ENCODE assay signal across 8 mouse cellular contexts in genomic region chr15:31224806-31225642, GRCm38 (mm10). TPM values are rescaled to one million over a fixed set of nuclear protein-coding genes. Genes with fewer than 3 reads are reported as not detected.
DNase-seq lines count a peak whose midpoint lies in the region; ATAC-seq and TF ChIP-seq lines count a peak whose summit lies in the region.

No protein-coding gene starts in this region.

- TF ChIP-seq EP300 in CH12.LX (IDR thresholded peaks at IDR 0.05; ENCODE audit: low read length): no peak

- peak overlapping the region; percentile 39 for H3K4me2 ChIP-seq in CH12.LX (ENCODE audit: insufficient read depth, low read depth, poor library complexity, severe bottlenecking)
- peak overlapping the region; percentile 70 for H3K4me2 ChIP-seq in embryonic facial prominence, embryonic 13.5 days

- H3K9ac ChIP-seq in CH12.LX (ENCODE audit: insufficient read depth, low read depth): peak overlapping the region; percentile 81
- H3K9ac ChIP-seq in embryonic facial prominence, embryonic 13.5 days: peak overlapping the region; percentile 93

- peak; percentile 66 for DNase-seq in 416B (ENCODE audit: low read depth)
- peak; percentile 36 for DNase-seq in CH12.LX (ENCODE audit: extremely low read depth)
- DNase-seq in induced T-regulatory cell, adult 2 months (ENCODE audit: low read depth): peak; percentile 59
- peak; percentile 42 to 43 for DNase-seq in lung, adult 18-20 months
- no peak for DNase-seq in ovary, postnatal 36 days (ENCODE audit: low spot score)
- DNase-seq in layer of hippocampus, postnatal 14 days (ENCODE audit: low spot score in 2 of 2): no peak

- peaks cover 0 to 25% of the 10 kb centered on the region in 2 experiments for H3K36me3 ChIP-seq in CH12.LX (replicated peaks in 1 of 2; ENCODE audit: control insufficient read depth in 1 of 2, insufficient read depth in 1 of 2, low read length in 1 of 2)
- H3K36me3 ChIP-seq in embryonic facial prominence, embryonic 13.5 days: no peaks in the 10 kb centered on the region

- TF ChIP-seq CTCF in CH12.LX (conservative IDR thresholded peaks at IDR 0.05 in 1 of 2, IDR thresholded peaks at IDR 0.05 in 1 of 2; ENCODE audit: low read depth in 2 of 2, low read length in 2 of 2): no peak

- H3K27ac ChIP-seq in CH12.LX (ENCODE audit: insufficient read depth, low read depth): no peak overlapping the region
- peak overlapping the region; percentile 84 for H3K27ac ChIP-seq in embryonic facial prominence, embryonic 13.5 days

- H3K27me3 ChIP-seq in CH12.LX (replicated peaks): no peaks in the 10 kb centered on the region
- H3K27me3 ChIP-seq in embryonic facial prominence, embryonic 13.5 days: no peaks in the 10 kb centered on the region

- TF ChIP-seq RAD21 in CH12.LX (IDR thresholded peaks at IDR 0.05; ENCODE audit: low read depth, low read length): no peak

- in situ Hi-C loops in CH12.LX (cut with MboI; ENCODE audit: low pct_ligation_motif_present, low pct_unique_long_range_greater_than_20kb, low sequenced_read_pairs): no loop called here

- H3K4me1 ChIP-seq in CH12.LX (ENCODE audit: control insufficient read depth in 1 of 2, insufficient read depth in 2 of 2): peaks cover 0 to 36% of the 10 kb centered on the region in 2 experiments; a peak in 2 of 4 replicates
- peaks cover 18% of the 10 kb centered on the region for H3K4me1 ChIP-seq in embryonic facial prominence, embryonic 13.5 days

- no peaks in the 10 kb centered on the region for H3K9me3 ChIP-seq in CH12.LX (replicated peaks; ENCODE audit: low read length)
- H3K9me3 ChIP-seq in embryonic facial prominence, embryonic 13.5 days: no peaks in the 10 kb centered on the region

- ATAC-seq in embryonic facial prominence, embryonic 13.5 days (ENCODE audit: insufficient number of reproducible peaks, insufficient read depth, low FRiP score, low TSS enrichment, low read depth): no peak
- ATAC-seq in neutrophil, adult 5-6 weeks (ENCODE audit: extremely low read depth, insufficient number of reproducible peaks, low FRiP score, poor library complexity, severe bottlenecking): peak; percentile 14; the same call in 1 of the 2 replicates

- H3K79me2 ChIP-seq in CH12.LX (replicated peaks; ENCODE audit: control insufficient read depth, extremely low read depth, insufficient read depth, poor library complexity, severe bottlenecking): no peaks in the 10 kb centered on the region

- H3K4me3 ChIP-seq in CH12.LX (replicated peaks in 1 of 3; ENCODE audit: low read depth in 2 of 3, low read length in 2 of 3, poor library complexity in 1 of 3): peak overlapping the region; percentile 79 to 97 (median 90)
- H3K4me3 ChIP-seq in embryonic facial prominence, embryonic 13.5 days: peak overlapping the region; percentile 79

- dilution Hi-C loops in CH12.LX (cut with MboI; ENCODE audit: extremely low pct_ligation_motif_present, extremely low pct_unique_long_range_greater_than_20kb, low sequenced_read_pairs): no loop called here

- no peak for TF ChIP-seq POLR2A in CH12.LX (IDR thresholded peaks at IDR 0.05; ENCODE audit: low read depth, low read length)

- WGBS in embryonic facial prominence, embryonic 13.5 days: 31% methylated on average over 13 of the region's 13 CpGs

TF ChIP-seq in CH12.LX, 34 proteins besides CTCF, POLR2A, EP300 and RAD21:
- TF ChIP-seq CHD2 (IDR thresholded peaks at IDR 0.05; ENCODE audit: low read length) (no peak), POLR2AphosphoS2 (IDR thresholded peaks at IDR 0.05; ENCODE audit: low read depth, low read length) (no peak), ZKSCAN1 (IDR thresholded peaks at IDR 0.05; ENCODE audit: borderline replicate concordance, low read depth, low read length) (no peak), TBP (conservative IDR thresholded peaks at IDR 0.05; ENCODE audit: low read depth, low read length) (no peak), NELFE (IDR thresholded peaks at IDR 0.05; ENCODE audit: low read depth, low read length) (no peak), JUND (conservative IDR thresholded peaks at IDR 0.05; ENCODE audit: low read depth, low read length) (no peak), MEF2A (IDR thresholded peaks at IDR 0.05; ENCODE audit: borderline replicate concordance, low read depth, low read length) (no peak), BHLHE40 (IDR thresholded peaks at IDR 0.05; ENCODE audit: low read depth, low read length) (no peak), UBTF (IDR thresholded peaks at IDR 0.05; ENCODE audit: low read depth, low read length) (no peak), ZMIZ1 (IDR thresholded peaks at IDR 0.05; ENCODE audit: low read depth, low read length) (no peak), USF1 (IDR thresholded peaks at IDR 0.05; ENCODE audit: low read depth, low read length) (no peak), IRF4 (IDR thresholded peaks at IDR 0.05; ENCODE audit: low read depth, low read length) (no peak), ELF1 (IDR thresholded peaks at IDR 0.05; ENCODE audit: low read depth, low read length) (no peak), JUN (IDR thresholded peaks at IDR 0.05; ENCODE audit: insufficient read depth, low read depth, low read length) (no peak), ZC3H11A (IDR thresholded peaks at IDR 0.05; ENCODE audit: low read depth, low read length) (no peak), USF2 (conservative IDR thresholded peaks at IDR 0.05; ENCODE audit: low read depth, low read length) (no peak), MAFK (IDR thresholded peaks at IDR 0.05; ENCODE audit: insufficient replicate concordance, low read length) (no peak), CHD1 (IDR thresholded peaks at IDR 0.05; ENCODE audit: low read depth, low read length) (no peak), NRF1 (IDR thresholded peaks at IDR 0.05; ENCODE audit: low read depth, low read length) (no peak), ZNF384 (IDR thresholded peaks at IDR 0.05; ENCODE audit: low read depth, low read length) (no peak)

RNA-seq across cellular contexts. Expression of gene Dap, which starts 0.9 kb away (rescaled TPM):
- 11.1 and 12.6 TPM in 2 replicates for total RNA-seq in CH12.LX (2012; rRNA removed)
- total RNA-seq in CH12.LX (2014; rRNA removed): 12.2 and 15.1 TPM in 2 replicates
- polyA plus RNA-seq in CH12.LX (2012; ENCODE audit: insufficient read length, low read depth): 50.2 and 69.8 TPM in 2 replicates
- polyA plus RNA-seq in embryonic facial prominence, embryonic 13.5 days (2015; fragmentation: Nextera tagmentation; extraction: Ambion mirVana): 94.8 and 95.7 TPM in 2 replicates
- total RNA-seq in neutrophil, adult 5-6 weeks (2017): 44.3 and 45.6 TPM in 2 replicates
- 10 to 100 TPM; 14.7 to 17.0 TPM for total RNA-seq in layer of hippocampus, postnatal 14 days (2021)

Comparison
In these comparisons a context has a peak if more than half of its experiments do, and no peak if none do; other contexts are left out.
1. DNase-seq: peak in 416B (single experiment), CH12.LX (single experiment), induced T-regulatory cell, adult 2 months (single experiment) and lung, adult 18-20 months (2 of 2); none in ovary, postnatal 36 days (single experiment) and layer of hippocampus, postnatal 14 days (0 of 2).